Mouse (Mus musculus): Measurements from ENCODE around the gene Gm8232.
"Not testable (repeated sequence)": the region's sequence is repeated elsewhere in the genome, so short reads cannot be mapped to it uniquely, and the experiment has no call there.

Gene Gm8232

GRCm38 (mm10) chr14:44433335-44433734 is at the start of gene Gm8232:
Gene Gm8232, plus strand, starts transcription at chr14:44433635.
- DNase-seq (ENCODE audit: low spot score in 2 of 2): not testable (repeated sequence)

- DNase-seq (ENCODE audit: low spot score in 2 of 2): not testable (repeated sequence)
These were observed 49.2 kb upstream of the Gm8232 start for GRCm38 (mm10) chr14:44384233-44384632.

- DNase-seq (ENCODE audit: low spot score in 2 of 2): not testable (repeated sequence)
These were observed 22.8 kb upstream of the Gm8232 start, which contains the start of gene Gm3371 for GRCm38 (mm10) chr14:44410588-44410987. Gene Gm3371, minus strand, starts transcription at chr14:44410688.
